Mouse (Mus musculus) ovary, postnatal 10 days (tissue): Measurements from ENCODE around the gene Ly6c1.
"Not testable (repeated sequence)": the region's sequence is repeated elsewhere in the genome, so short reads cannot be mapped to it uniquely, and the experiment has no call there.

Experiments used
- DNase-seq: peaks from one replicate; pipeline ENCODE4 v3.0.0; 2022; ENCODE audit warnings: low spot score

Gene Ly6c1

GRCm38 (mm10) chr15:75048642-75049261 is at the start of gene Ly6c1:
Gene Ly6c1, minus strand, starts transcription at chr15:75048830.
- DNase-seq = not testable (repeated sequence)

- DNase-seq = not testable (repeated sequence)
These were observed 39.4 kb upstream of the Ly6c1 start for GRCm38 (mm10) chr15:75088041-75088440.

DNA sequence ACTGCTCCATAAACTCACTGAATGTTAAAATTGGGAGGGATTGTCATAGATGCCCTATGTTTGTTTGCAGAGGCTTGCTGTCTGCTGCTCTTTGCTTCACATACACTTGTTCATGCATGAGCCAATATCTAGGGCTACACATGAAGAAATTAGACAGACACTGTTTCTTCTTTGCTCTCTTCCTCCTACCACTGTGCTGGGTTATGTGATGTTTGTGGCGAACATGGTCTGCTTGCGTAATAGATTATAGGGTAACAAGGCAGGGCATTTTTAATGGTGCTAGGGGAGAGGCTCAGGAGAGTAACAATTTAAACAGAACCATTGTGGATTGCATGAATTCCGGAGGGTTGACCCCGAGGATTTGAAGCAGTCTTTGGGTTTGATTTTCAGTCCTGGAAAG is 21.3 kb upstream of the Ly6c1 start:
- no peak for DNase-seq

- DNase-seq = peak; percentile 33
These were observed 13.5 kb upstream of the Ly6c1 start for GRCm38 (mm10) chr15:75062030-75062574.

GRCm38 (mm10) chr15:75060505-75060904 is 11.9 kb upstream of the Ly6c1 start:
- no peak for DNase-seq

- DNase-seq = no peak
These were observed 7.4 kb upstream of the Ly6c1 start for GRCm38 (mm10) chr15:75055985-75056384.

- DNase-seq = not testable (repeated sequence)
These were observed 6.8 kb upstream of the Ly6c1 start for GRCm38 (mm10) chr15:75055425-75055824.

DNA sequence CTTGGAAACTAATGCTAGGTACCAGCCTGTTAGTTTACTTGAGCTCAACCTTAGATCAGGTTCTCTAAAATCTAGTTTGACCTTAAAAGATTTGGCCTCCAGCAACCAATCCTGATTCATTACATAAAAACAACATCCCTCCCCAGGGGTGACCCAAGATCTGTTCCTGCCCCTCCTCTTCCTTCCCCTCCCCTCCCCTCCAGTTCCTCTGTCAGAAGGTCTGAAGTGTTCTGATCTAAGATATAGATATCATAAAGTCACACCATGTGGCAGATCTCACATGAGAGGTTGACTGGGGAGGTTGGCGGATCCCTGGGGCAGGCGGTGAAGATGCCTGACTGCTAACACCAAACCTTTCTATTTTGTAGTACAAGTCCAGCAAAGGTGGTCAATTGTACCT is 3.8 kb upstream of the Ly6c1 start:
- not testable (repeated sequence) for DNase-seq

GRCm38 (mm10) chr15:75051141-75051540 is 2.5 kb upstream of the Ly6c1 start:
- not testable (repeated sequence) for DNase-seq

DNA sequence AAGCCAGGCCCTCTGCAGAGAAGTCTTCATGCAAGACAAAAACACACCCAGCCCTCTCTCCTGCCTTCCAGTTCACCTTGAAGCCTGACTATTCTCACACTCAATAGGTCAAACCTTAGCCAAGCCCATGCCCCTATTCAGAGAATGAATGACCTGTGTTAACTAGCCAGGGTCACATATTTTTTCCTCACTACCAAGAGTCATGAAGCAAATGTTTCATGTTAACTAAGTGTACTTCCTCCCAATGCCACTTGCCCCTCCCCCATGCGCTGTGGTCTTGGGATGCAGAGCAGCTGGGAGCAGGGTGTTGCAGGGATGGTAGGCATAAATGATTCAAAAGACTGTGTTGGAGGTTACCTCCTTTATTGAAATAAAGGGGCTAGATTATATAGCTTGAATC is 2.0 kb upstream of the Ly6c1 start:
- not testable (repeated sequence) for DNase-seq

GRCm38 (mm10) chr15:75049811-75050210 is 1.2 kb upstream of the Ly6c1 start:
- not testable (repeated sequence) for DNase-seq

DNA sequence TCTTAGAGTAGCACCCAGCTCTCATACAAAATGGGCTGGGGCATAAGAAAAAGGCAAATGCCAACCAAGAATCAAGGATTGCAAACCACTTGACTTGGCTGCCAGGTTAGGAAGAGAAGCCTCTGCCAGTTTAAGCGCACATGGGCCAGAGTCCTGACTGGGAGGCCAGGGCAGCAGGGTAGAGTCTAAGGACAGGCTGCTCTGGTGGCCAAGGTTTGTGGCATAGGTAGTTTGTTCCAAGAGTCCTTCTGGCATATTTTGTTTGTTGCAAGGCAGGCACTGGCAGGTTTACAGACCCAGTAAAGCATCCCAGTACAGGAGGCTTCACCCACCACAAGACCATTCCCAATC is 685 bp downstream of the Ly6c1 start:
- not testable (repeated sequence) for DNase-seq

- not testable (repeated sequence) for DNase-seq
These were observed 1.2 kb downstream of the Ly6c1 start for GRCm38 (mm10) chr15:75047313-75047969.

DNA sequence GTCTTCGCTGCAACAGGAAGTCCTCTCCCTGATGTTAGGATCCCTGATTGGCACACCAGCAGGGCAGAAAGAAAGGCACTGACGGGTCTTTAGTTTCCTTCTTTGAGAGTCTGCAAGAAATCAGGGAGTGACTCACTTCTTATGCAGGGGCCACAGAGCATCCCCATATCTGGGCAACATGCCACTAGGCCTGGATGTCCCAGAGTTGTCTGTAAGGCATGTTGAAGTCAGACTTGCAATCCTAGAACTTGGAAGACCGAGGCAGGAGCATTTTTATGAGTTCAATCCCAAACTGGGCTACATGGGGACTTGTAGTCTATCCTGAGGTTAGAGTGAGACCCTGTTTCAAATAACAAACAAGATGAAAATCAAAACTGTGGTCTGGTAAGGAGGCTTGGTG is 3.1 kb downstream of the Ly6c1 start:
- DNase-seq = not testable (repeated sequence)

DNA sequence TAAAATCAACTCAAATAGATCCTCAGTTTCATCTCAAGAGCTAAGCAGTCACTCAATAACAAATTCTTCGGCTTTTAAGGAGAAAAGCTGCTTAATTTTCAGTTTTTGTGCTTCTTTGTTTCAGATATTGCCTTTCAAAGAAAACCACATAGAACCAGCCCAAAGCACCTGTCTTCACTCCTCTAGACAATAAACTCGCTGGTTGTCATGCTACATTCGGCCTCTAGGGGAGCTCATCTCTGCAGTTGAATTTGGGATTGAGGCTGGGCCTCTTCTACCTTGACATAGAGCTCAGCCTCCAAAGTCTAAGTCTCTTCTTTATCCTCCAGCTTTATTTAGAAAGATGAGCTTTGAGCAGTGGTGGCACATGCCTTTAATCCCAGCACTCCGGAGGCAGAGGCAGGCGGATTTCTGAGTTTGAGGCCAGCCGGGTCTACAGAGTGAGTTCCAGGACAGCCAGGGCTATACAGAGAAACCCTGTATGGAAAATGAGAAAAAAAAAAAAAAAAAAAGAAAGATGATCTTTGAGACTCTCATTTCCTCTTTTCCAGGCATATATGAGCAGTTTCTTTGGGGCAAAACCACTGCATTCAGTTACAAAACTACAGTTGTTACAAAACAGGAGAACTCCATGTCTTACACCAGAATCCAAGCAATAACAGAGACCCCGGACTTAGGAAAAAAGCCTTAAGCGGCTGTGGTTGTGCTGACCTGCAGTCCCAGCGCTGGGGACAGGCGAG is 27.4 kb downstream of the Ly6c1 start:
- not testable (repeated sequence) for DNase-seq

DNA sequence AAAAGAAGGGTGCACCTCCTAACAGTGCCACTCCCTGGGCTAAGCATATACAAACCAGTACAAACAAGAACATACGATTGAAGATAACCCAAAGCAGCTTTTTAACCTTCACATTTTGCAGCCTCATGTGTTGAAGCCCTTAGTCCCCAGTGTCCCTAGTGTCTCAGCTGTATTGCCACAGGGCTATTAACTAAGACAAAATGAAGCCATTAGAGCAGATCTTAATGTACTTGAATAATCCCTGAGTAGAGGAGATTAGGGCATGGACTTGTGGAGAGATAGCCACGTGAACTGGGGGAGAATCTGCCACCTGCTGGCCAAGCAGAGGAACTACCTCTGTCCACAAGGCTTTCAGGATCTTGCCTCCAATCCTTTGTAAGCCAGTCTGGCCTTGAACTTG is 29.2 kb downstream of the Ly6c1 start:
- not testable (repeated sequence) for DNase-seq
